Mouse (Mus musculus) stomach, embryonic 14.5 days (tissue): ENCODE results near the gene Lrrc10b. TPM values are rescaled to one million over a fixed set of nuclear protein-coding genes. Genes with fewer than 3 reads are reported as not detected.

ENCODE experiments used
- ATAC-seq: fragments of 200-750 bp; cut with Nextera tagmentation; 2 replicates; pipeline ENCODE4 v1.8.0; 2017; ENCODE audit warnings: low read depth, moderate TSS enrichment; ENCODE audit not compliant: insufficient number of reproducible peaks, insufficient read depth, low FRiP score
- H3K27ac ChIP-seq: fragments of 300-500 bp; sonication (generic); 2 replicates; pipeline ENCODE4 v1.5.1; 2014; ENCODE audit warnings: mild to moderate bottlenecking, low read length, moderate library complexity, mixed read lengths
- H3K27me3 ChIP-seq: fragments of 300-500 bp; sonication (generic); 2 replicates; pipeline ENCODE4 v1.6.1; 2014; ENCODE audit warnings: low read length, control low read depth, mixed read lengths; ENCODE audit not compliant: control insufficient read depth, insufficient read depth
- H3K36me3 ChIP-seq: fragments of 300-500 bp; sonication (generic); 2 replicates; pipeline ENCODE4 v1.6.1; 2014; ENCODE audit warnings: mild to moderate bottlenecking, control low read depth, low read length, moderate library complexity, mixed read lengths; ENCODE audit not compliant: control insufficient read depth, insufficient read depth
- H3K4me1 ChIP-seq: fragments of 300-500 bp; sonication (generic); 2 replicates; pipeline ENCODE4 v1.6.1; 2014; ENCODE audit warnings: low read length, control low read depth, mixed read lengths; ENCODE audit not compliant: control insufficient read depth, insufficient read depth
- H3K4me2 ChIP-seq: fragments of 300-500 bp; sonication (generic); replicated peaks from 2 replicates; pipeline ENCODE4 v1.6.1; 2014; ENCODE audit warnings: low read depth, low read length, control low read depth
- H3K4me3 ChIP-seq: fragments of 300-500 bp; sonication (generic); 2 replicates; pipeline ENCODE4 v1.5.1; 2014; ENCODE audit warnings: low read depth, low read length, control low read depth
- H3K9ac ChIP-seq: fragments of 300-500 bp; sonication (generic); replicated peaks from 2 replicates; pipeline ENCODE4 v1.6.1; 2014; ENCODE audit warnings: low read depth, mild to moderate bottlenecking, control low read depth, low read length, moderate library complexity, mixed read lengths
- H3K9me3 ChIP-seq: fragments of 300-500 bp; sonication (generic); 2 replicates; pipeline ENCODE4 v1.6.1; 2016; ENCODE audit warnings: low read depth, low read length, control low read depth; ENCODE audit not compliant: control insufficient read depth
- WGBS: fragments of 180-500 bp; shearing (Covaris S2); extraction: QIAGEN DNeasy Blood & Tissue Kit; methylation state at CpG from one replicate; pipeline ENCODE4 v1.1.7; 2014; 5-methylcytosine and 5-hydroxymethylcytosine counted together
- polyA plus RNA-seq: library from polyadenylated mRNA; unstranded; fragments of >200 nt; fragmentation: Nextera tagmentation; extraction: Ambion mirVana; gene quantifications from 2 replicates; pipeline ENCODE4 v1.2.1, GENCODE M21; 2014

Gene Lrrc10b
- polyA plus RNA-seq, result 0.42 and 0.66 TPM in 2 replicates

GRCm38 (mm10) chr19:10456752-10457483, at the start of gene Lrrc10b:
Lrrc10b (minus strand) TSS chr19:10457473.
- Histone ChIP-seq H3K4me1 (no peaks in the 10 kb centered on the region; the same call in 1 of the 2 replicates), H3K4me2 (peak within 1 kb of the TSS; percentile 75), H3K4me3 (peak within 1 kb of the TSS; percentile 43), H3K9me3 (no peaks in the 10 kb centered on the region), H3K36me3 (no peaks in the 10 kb centered on the region), H3K27ac (no peak within 1 kb of the TSS), H3K9ac (peak within 1 kb of the TSS; percentile 10; the same call in 1 of the 2 replicates), H3K27me3 (peaks cover 29% of the 10 kb centered on the region)
- peak; percentile 30; the same call in 1 of the 2 replicates for ATAC-seq
- under 1% methylated on average over 95 of the region's 96 CpGs for WGBS

- Histone ChIP-seq H3K4me2 (no peak overlapping the region), H3K4me3 (no peak overlapping the region), H3K9me3 (no peaks in the 10 kb centered on the region), H3K27ac (no peak overlapping the region), H3K4me1 (no peaks in the 10 kb centered on the region), H3K27me3 (no peaks in the 10 kb centered on the region), H3K9ac (no peak overlapping the region), H3K36me3 (peaks cover 18% of the 10 kb centered on the region)
- no peak for ATAC-seq
- 8% methylated on average over 4 of the region's 4 CpGs for WGBS
These were observed 45.3 kb upstream of the Lrrc10b start for GRCm38 (mm10) chr19:10502571-10502970.

- Histone ChIP-seq H3K27me3 (no peaks in the 10 kb centered on the region), H3K36me3 (peaks cover 15% of the 10 kb centered on the region), H3K4me1 (no peaks in the 10 kb centered on the region), H3K4me2 (no peak overlapping the region), H3K27ac (peak overlapping the region; percentile 44; the same call in 1 of the 2 replicates), H3K9me3 (no peaks in the 10 kb centered on the region), H3K4me3 (no peak overlapping the region), H3K9ac (no peak overlapping the region)
- 64% methylated on average over 8 of the region's 8 CpGs for WGBS
- ATAC-seq, result peak; percentile 49; the same call in 1 of the 2 replicates
These were observed 43.3 kb upstream of the Lrrc10b start for GRCm38 (mm10) chr19:10500581-10500980.

GRCm38 (mm10) chr19:10497512-10498160, 40.4 kb upstream of the Lrrc10b start:
- Histone ChIP-seq H3K27ac (no peak overlapping the region), H3K4me1 (no peaks in the 10 kb centered on the region; the same call in 1 of the 2 replicates), H3K4me3 (no peak overlapping the region), H3K9ac (no peak overlapping the region), H3K27me3 (no peaks in the 10 kb centered on the region), H3K4me2 (no peak overlapping the region), H3K36me3 (peaks cover 15% of the 10 kb centered on the region), H3K9me3 (no peaks in the 10 kb centered on the region)
- no peak for ATAC-seq
- 49% methylated on average over 8 of the region's 8 CpGs for WGBS

GRCm38 (mm10) chr19:10496976-10497375, 39.7 kb upstream of the Lrrc10b start:
- Histone ChIP-seq H3K27ac (no peak overlapping the region), H3K4me3 (no peak overlapping the region), H3K9ac (no peak overlapping the region), H3K4me1 (peaks cover 5% of the 10 kb centered on the region; the same call in 1 of the 2 replicates), H3K36me3 (peaks cover 13% of the 10 kb centered on the region), H3K4me2 (no peak overlapping the region), H3K9me3 (no peaks in the 10 kb centered on the region), H3K27me3 (no peaks in the 10 kb centered on the region)
- 55% methylated on average over 2 of the region's 2 CpGs for WGBS
- no peak for ATAC-seq

GRCm38 (mm10) chr19:10495670-10496069, 38.4 kb upstream of the Lrrc10b start:
- Histone ChIP-seq H3K27me3 (no peaks in the 10 kb centered on the region), H3K9ac (no peak overlapping the region), H3K4me3 (no peak overlapping the region), H3K36me3 (peaks cover 2% of the 10 kb centered on the region), H3K4me2 (no peak overlapping the region), H3K27ac (no peak overlapping the region), H3K4me1 (peaks cover 5% of the 10 kb centered on the region; the same call in 1 of the 2 replicates), H3K9me3 (no peaks in the 10 kb centered on the region)
- no peak for ATAC-seq
- 88% methylated on average over 1 of the region's 1 CpGs for WGBS

- H3K4me1 ChIP-seq, result no peaks in the 10 kb centered on the region
- H3K27me3 ChIP-seq, result no peaks in the 10 kb centered on the region
- no peak overlapping the region for H3K4me3 ChIP-seq
- H3K27ac ChIP-seq, result no peak overlapping the region
- ATAC-seq, result peak; percentile 56; the same call in 1 of the 2 replicates
- WGBS, result 21% methylated on average over 9 of the region's 9 CpGs
- no peak overlapping the region for H3K4me2 ChIP-seq
- H3K36me3 ChIP-seq, result no peaks in the 10 kb centered on the region
- H3K9ac ChIP-seq, result no peak overlapping the region
- H3K9me3 ChIP-seq, result no peaks in the 10 kb centered on the region
These were observed 29.0 kb upstream of the Lrrc10b start for GRCm38 (mm10) chr19:10486264-10486738.

GRCm38 (mm10) chr19:10482703-10483102, 25.4 kb upstream of the Lrrc10b start, which contains the start of gene Ppp1r32:
Ppp1r32 (minus strand) TSS chr19:10482928.
- H3K4me3 ChIP-seq, result no peak within 1 kb of the TSS
- H3K27ac ChIP-seq, result no peak within 1 kb of the TSS
- peak; percentile 57; the same call in 1 of the 2 replicates for ATAC-seq
- no peaks in the 10 kb centered on the region for H3K36me3 ChIP-seq
- H3K9ac ChIP-seq, result no peak within 1 kb of the TSS
- WGBS, result 24% methylated on average over 6 of the region's 6 CpGs
- H3K4me2 ChIP-seq, result no peak within 1 kb of the TSS
- H3K9me3 ChIP-seq, result no peaks in the 10 kb centered on the region
- H3K27me3 ChIP-seq, result no peaks in the 10 kb centered on the region
- H3K4me1 ChIP-seq, result no peaks in the 10 kb centered on the region
